Mouse (Mus musculus) forebrain, embryonic 10.5 days (tissue): ENCODE measurements around the gene Lrrc58. TPM values are rescaled to one million over a fixed set of nuclear protein-coding genes. Genes with fewer than 3 reads are reported as not detected.

Experiments used
- DNase-seq: peaks from one replicate; pipeline ENCODE4 v3.0.0-alpha.2; 2017; ENCODE audit warnings: low spot score; ENCODE audit errors: extremely low spot score
- H3K27ac ChIP-seq: fragments of 300-500 bp; sonication (generic); 2 replicates; pipeline ENCODE4 v1.5.1; 2016; ENCODE audit warnings: mild to moderate bottlenecking
- H3K27me3 ChIP-seq: fragments of 300-500 bp; sonication (generic); 2 replicates; pipeline ENCODE4 v1.6.1; 2016; ENCODE audit warnings: mild to moderate bottlenecking; ENCODE audit not compliant: poor library complexity, severe bottlenecking
- H3K36me3 ChIP-seq: fragments of 300-500 bp; sonication (generic); replicated peaks from 2 replicates; pipeline ENCODE4 v1.6.1; 2016; ENCODE audit warnings: mild to moderate bottlenecking, moderate library complexity
- H3K4me1 ChIP-seq: fragments of 300-500 bp; sonication (generic); 2 replicates; pipeline ENCODE4 v1.6.1; 2016
- H3K4me3 ChIP-seq: fragments of 300-500 bp; sonication (generic); 2 replicates; pipeline ENCODE4 v1.5.1; 2016; ENCODE audit warnings: mild to moderate bottlenecking, moderate library complexity
- H3K9me3 ChIP-seq: fragments of 300-500 bp; sonication (generic); 2 replicates; pipeline ENCODE4 v1.6.1; 2016; ENCODE audit warnings: mild to moderate bottlenecking, moderate library complexity
- WGBS: fragments of 180-500 bp; shearing (Covaris S2); methylation state at CpG from one replicate; pipeline ENCODE4 v1.1.7; 2016; 5-methylcytosine and 5-hydroxymethylcytosine counted together
- polyA plus RNA-seq: library from polyadenylated mRNA; unstranded; fragments of >200 nt; fragmentation: Nextera tagmentation; extraction: Ambion mirVana; gene quantifications from 2 replicates; pipeline ENCODE4 v1.2.1, GENCODE M21; 2016

Lrrc58 gene
- polyA plus RNA-seq, 1 experiment from 2014 or later, result 55.3 TPM

DNA sequence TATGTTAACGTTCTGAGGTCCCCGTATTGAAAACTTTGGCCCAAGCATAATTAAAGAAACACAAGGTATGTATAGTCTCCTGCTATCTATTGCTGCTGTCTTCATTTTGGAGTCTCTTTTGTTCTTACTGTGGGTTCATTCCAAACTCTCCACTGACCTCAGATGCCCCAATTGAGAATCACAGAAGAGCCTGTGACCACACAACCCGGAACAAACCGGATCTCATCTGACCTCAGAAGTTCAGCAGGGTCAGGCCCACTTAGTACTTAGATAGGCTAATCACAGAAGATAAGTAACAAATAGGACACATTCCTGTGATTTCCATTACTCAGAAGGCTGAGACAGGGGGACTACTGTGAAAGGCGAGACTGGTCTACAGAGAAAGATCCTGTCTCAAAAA is 13.6 kb upstream of the Lrrc58 start:
- Histone ChIP-seq H3K4me1 (peaks cover 9% of the 10 kb centered on the region; the same call in 1 of the 2 replicates), H3K27me3 (no peaks in the 10 kb centered on the region), H3K36me3 (no peaks in the 10 kb centered on the region), H3K27ac (no peak overlapping the region), H3K4me3 (no peak overlapping the region), H3K9me3 (no peaks in the 10 kb centered on the region)
- WGBS, result 73% methylated on average over 5 of the region's 5 CpGs
- no peak for DNase-seq

DNA sequence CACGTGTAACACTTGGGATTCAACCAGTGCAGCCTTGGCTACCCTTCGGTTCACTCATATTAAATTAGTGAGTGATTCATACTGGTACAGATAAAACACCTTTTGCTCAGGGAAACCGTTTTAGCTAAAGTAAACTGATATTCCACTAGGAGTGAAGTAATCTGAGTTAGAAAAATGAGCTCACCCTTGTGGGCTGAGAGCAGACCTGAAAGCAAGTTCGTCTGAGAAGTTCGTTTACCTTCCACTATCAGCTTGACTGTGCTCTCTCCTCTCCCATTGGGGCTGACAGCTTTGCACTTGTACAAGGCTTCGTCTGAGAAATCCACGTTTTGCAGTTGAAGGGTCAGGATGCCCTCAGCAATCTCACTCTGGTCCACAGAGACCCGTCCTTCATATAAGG is 12.6 kb upstream of the Lrrc58 start:
- peaks cover 9% of the 10 kb centered on the region; the same call in 1 of the 2 replicates for H3K4me1 ChIP-seq
- no peaks in the 10 kb centered on the region for H3K27me3 ChIP-seq
- no peak for DNase-seq
- no peaks in the 10 kb centered on the region for H3K36me3 ChIP-seq
- 85% methylated on average over 8 of the region's 8 CpGs for WGBS
- H3K4me3 ChIP-seq, result no peak overlapping the region
- no peak overlapping the region for H3K27ac ChIP-seq
- no peaks in the 10 kb centered on the region for H3K9me3 ChIP-seq

DNA sequence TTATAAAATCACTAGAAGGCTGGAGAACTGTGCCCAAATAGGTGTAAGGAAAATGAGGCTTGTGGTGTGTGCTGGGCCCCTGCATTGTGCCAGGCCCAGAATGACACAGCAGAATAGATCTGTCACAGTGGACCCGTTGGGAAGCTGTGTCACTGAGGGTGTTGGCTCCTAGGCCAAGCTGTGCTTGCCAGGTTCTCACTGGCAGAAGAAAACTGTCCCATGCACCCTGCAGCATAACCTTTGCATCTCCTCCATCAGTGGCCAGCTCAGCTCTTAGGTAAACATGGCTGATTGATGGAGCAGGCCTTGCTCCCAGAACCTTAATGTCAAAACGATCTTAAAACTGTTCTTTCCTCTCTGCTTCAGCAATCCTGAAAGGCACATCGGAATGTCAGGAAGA is 11.9 kb upstream of the Lrrc58 start:
- H3K36me3 ChIP-seq, result no peaks in the 10 kb centered on the region
- no peak overlapping the region for H3K4me3 ChIP-seq
- DNase-seq, result no peak
- no peak overlapping the region for H3K27ac ChIP-seq
- H3K4me1 ChIP-seq, result peaks cover 8% of the 10 kb centered on the region; the same call in 1 of the 2 replicates
- H3K9me3 ChIP-seq, result no peaks in the 10 kb centered on the region
- WGBS, result 84% methylated on average over 3 of the region's 3 CpGs
- no peaks in the 10 kb centered on the region for H3K27me3 ChIP-seq

DNA sequence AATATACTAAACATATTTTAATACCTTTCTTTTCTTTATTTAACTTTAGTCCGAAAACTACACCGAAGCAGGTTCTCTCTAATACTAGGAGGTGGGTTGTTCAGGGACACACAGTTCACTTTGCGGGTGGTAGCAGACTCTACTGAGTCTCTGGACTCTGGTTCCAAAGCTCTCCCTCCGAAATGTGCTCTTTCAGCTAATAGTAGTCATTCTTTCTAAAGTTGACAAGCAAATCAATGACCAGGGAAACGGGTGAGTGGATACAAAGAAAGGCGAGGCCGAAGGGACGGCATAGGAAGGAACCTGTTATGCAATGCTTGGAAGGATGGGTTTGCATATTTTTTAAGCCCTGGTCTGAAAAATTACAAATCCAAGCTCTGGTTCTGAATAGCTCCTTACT is 10.7 kb upstream of the Lrrc58 start:
- Histone ChIP-seq H3K9me3 (no peaks in the 10 kb centered on the region), H3K27me3 (no peaks in the 10 kb centered on the region), H3K4me3 (no peak overlapping the region), H3K4me1 (peaks cover 3% of the 10 kb centered on the region; the same call in 1 of the 2 replicates), H3K27ac (no peak overlapping the region), H3K36me3 (no peaks in the 10 kb centered on the region)
- no peak for DNase-seq
- 83% methylated on average over 8 of the region's 8 CpGs for WGBS

DNA sequence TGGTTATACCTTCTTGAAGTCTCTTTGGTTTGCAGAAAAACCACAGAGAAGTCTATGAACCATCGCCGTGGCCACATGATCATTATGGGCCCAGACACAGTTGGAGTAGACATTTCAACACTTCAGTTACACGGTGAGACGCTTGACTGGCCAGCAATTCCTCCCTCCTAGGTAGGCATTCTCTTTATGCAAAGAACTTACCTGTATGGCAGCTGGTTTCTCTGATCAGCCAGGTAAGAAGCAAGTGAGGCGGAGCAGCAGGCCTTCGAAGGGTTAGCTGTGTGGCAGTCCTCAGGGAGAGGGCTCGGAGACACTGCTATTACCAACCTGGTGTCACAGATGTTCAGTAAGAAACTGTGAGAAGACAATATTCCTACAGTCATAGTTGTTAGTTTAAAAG is 8.0 kb upstream of the Lrrc58 start:
- H3K9me3 ChIP-seq, result no peaks in the 10 kb centered on the region
- no peak overlapping the region for H3K27ac ChIP-seq
- H3K4me1 ChIP-seq, result peaks cover 3% of the 10 kb centered on the region; the same call in 1 of the 2 replicates
- no peak for DNase-seq
- 85% methylated on average over 7 of the region's 7 CpGs for WGBS
- H3K27me3 ChIP-seq, result no peaks in the 10 kb centered on the region
- no peak overlapping the region for H3K4me3 ChIP-seq
- H3K36me3 ChIP-seq, result no peaks in the 10 kb centered on the region

DNA sequence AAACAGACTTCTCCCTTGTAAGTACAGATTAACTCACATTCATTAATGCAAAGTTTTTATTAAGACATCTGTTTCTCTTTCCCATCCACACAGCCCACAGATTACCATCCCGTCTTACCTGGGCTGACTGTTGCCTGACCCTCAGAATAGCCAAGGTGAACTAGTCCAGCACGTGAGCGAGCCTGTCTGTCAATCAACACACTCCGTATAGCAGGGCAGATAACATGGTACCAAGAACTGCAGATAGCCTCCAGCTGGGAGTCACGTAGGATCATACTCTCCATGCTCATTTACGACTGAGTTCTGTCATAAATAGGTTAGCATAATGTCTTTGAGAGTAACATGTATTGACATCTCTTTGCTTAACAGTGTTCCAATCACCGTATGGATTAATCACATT is 7.2 kb upstream of the Lrrc58 start, which contains the start of gene Gm36028:
TSS of gene Gm36028 (minus strand) at position 118 of the 400 bp plus-strand sequence.
- no peak within 1 kb of the TSS for H3K4me3 ChIP-seq
- DNase-seq, result no peak
- H3K36me3 ChIP-seq, result no peaks in the 10 kb centered on the region
- H3K27me3 ChIP-seq, result no peaks in the 10 kb centered on the region
- H3K4me1 ChIP-seq, result peaks cover 3% of the 10 kb centered on the region; the same call in 1 of the 2 replicates
- WGBS, result 87% methylated on average over 7 of the region's 7 CpGs
- no peaks in the 10 kb centered on the region for H3K9me3 ChIP-seq
- no peak within 1 kb of the TSS for H3K27ac ChIP-seq

DNA sequence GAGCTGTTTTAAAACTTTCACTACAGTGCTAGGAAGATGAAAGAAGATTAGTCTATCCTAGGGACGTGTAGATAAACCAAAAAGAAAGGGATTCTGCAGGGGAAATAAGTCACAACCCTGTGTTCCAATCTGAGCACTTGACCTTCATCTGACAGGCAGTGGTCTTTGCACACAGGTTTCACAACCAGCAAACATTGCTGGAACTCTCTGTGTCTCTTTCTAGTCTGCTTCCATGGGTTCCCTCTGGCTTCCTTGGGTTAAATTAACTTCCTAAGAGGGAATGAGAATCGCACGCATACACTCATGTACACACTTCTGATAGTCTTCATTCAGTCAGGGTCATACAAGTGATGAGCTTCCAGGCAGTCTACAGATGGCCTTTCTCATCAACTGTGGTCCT is 4.3 kb upstream of the Lrrc58 start:
- Histone ChIP-seq H3K4me1 (peaks cover 10% of the 10 kb centered on the region), H3K27me3 (no peaks in the 10 kb centered on the region), H3K4me3 (no peak overlapping the region), H3K9me3 (no peaks in the 10 kb centered on the region), H3K27ac (no peak overlapping the region), H3K36me3 (no peaks in the 10 kb centered on the region)
- DNase-seq, result no peak
- WGBS, result 83% methylated on average over 3 of the region's 3 CpGs

DNA sequence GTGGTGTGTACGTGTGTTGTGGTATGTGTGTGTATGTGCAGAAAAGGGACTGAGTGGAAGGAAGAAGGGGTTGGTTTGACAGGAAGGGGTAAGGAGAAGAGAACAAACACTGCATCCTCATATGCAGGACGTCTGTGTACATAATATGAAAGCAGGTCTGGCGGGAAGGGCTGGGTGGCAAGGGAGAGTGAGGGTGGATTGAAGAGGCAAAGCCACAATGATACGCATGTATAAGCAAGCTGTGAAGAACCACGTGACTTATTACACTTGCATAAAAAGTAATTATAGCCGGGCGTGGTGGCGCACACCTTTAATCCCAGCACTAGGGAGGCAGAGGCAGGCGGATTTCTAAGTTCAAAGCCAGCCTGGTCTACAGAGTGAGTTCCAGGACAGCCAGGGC is 2.3 kb upstream of the Lrrc58 start:
- no peak for DNase-seq
- Histone ChIP-seq H3K27ac (no peak overlapping the region), H3K4me1 (peaks cover 22% of the 10 kb centered on the region), H3K4me3 (no peak overlapping the region), H3K9me3 (no peaks in the 10 kb centered on the region), H3K36me3 (peaks cover 10% of the 10 kb centered on the region), H3K27me3 (no peaks in the 10 kb centered on the region)
- WGBS, result 92% methylated on average over 9 of the region's 9 CpGs

DNA sequence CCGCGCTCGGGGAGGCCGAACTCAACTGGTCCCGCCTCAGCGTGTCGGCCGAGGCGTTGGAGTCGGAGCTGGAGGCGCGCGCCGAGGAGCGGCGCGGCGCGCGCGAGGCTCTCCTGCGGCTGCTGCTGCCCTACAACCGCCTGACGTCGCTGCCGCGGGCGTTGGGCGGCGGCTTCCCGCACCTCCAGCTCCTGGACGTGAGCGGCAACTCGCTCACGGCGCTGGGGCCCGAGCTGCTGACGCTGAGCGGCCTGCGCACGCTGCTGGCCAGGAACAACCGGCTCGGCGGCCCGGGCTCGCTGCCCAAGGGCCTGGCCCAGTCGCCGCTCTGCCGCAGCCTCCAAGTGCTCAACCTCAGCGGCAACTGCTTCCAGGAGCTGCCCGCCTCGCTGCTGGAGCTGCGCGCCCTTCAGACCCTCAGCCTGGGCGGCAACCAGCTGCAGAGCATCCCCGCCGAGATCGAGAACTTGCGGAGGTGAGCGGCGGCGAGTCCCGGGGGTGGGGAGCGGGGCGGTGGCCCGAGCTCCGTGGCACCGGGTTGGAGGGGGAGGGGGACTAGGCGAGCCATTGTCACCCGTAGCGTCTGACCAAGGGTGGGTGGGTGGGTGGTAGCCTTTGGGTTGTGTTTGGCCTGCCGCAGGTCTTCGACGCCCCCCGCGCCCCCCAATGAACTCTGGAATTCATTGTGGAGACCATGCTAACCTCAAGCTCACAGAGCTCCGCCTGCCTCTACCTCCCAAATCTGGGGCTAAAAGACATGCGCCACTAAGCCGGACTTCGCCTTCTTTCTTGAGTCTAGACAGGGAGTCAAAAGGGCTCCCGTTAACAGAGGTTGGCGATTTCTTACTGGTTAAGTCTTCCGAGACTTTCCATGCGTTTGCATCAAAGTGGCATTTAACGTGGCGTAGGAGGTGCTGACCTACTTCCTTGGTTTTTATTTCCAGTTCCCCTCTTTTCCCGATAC is 599 bp downstream of the Lrrc58 start:
- H3K27me3 ChIP-seq, result no peaks in the 10 kb centered on the region
- WGBS, result under 1% methylated on average over 81 of the region's 87 CpGs
- H3K4me1 ChIP-seq, result peaks cover 29% of the 10 kb centered on the region
- H3K36me3 ChIP-seq, result peaks cover 37% of the 10 kb centered on the region
- H3K4me3 ChIP-seq, result peak overlapping the region; percentile 99
- peak overlapping the region; percentile 99 for H3K27ac ChIP-seq
- H3K9me3 ChIP-seq, result no peaks in the 10 kb centered on the region
- peak; percentile 76 for DNase-seq

DNA sequence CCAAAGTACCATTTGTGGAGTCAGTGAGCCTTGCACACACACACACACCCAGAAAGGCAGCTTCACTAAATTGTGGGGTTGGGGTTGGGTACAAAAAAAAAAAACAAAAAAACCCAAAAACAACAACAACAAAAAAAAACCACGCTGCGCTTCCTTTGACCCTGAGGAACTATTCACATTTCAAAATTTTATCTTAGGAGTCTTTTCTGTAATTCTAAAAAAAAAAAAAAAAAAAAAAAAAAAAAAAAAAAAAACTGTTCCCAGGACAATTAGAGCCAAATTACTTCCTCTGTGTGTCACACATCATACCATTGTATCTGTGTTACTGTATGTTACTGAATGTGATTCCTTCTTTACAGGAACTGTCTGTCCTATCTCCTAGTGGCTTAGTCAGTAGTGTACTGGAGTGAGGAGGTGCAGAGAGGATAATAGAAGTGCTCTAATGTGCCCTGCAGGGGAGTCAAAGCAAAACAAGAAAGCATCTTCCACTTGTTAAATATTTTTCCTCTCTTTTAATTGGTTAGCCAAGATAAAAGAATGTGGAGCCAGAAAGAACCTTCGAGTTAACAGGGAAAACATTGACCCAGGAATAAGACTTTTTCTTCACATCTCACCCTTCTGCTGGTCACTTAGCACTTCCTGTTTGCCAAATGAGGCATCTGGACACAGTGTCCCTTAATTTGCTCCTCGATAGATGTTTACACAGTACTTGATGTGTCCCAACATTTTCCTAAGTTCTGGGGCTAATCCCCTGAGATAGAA is 1.5 kb downstream of the Lrrc58 start:
- H3K27ac ChIP-seq, result peak overlapping the region; percentile 99
- no peaks in the 10 kb centered on the region for H3K27me3 ChIP-seq
- WGBS, result 53% methylated on average over 4 of the region's 4 CpGs
- no peaks in the 10 kb centered on the region for H3K9me3 ChIP-seq
- no peak for DNase-seq
- peak overlapping the region; percentile 99 for H3K4me3 ChIP-seq
- peaks cover 38% of the 10 kb centered on the region for H3K36me3 ChIP-seq
- H3K4me1 ChIP-seq, result peaks cover 30% of the 10 kb centered on the region

DNA sequence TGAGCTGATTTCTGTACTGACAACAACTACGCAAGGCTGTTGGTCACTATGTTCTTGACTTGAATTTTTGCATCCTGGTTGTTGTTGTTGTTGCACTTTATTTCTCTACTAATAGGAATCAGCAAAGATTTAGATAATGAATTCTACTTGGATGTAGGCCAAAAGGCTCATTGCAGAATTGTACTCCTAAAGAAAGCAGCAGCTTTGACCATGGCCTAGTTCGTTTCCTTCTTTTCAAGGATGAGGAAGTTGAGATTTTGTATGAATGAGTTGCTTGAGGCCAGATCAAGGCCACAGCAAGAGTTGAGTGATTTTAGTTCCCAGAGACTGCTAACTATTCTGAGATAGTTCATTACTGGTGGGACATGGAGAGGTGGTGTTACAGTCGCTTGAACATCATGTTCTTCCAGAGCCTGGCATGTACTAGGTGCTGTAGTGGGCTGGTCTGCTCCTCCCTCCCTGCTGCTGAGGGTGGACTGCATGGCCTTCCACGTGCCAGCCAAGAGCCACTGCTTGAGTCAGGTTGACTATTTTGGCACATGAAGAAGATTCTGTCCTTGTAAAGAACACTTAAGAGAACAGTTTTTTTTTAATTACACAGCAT is 3.0 kb downstream of the Lrrc58 start:
- no peaks in the 10 kb centered on the region for H3K27me3 ChIP-seq
- H3K4me3 ChIP-seq, result no peak overlapping the region
- peaks cover 44% of the 10 kb centered on the region for H3K36me3 ChIP-seq
- WGBS, result 94% methylated on average over 4 of the region's 4 CpGs
- H3K9me3 ChIP-seq, result no peaks in the 10 kb centered on the region
- no peak overlapping the region for H3K27ac ChIP-seq
- peaks cover 34% of the 10 kb centered on the region for H3K4me1 ChIP-seq
- DNase-seq, result no peak

DNA sequence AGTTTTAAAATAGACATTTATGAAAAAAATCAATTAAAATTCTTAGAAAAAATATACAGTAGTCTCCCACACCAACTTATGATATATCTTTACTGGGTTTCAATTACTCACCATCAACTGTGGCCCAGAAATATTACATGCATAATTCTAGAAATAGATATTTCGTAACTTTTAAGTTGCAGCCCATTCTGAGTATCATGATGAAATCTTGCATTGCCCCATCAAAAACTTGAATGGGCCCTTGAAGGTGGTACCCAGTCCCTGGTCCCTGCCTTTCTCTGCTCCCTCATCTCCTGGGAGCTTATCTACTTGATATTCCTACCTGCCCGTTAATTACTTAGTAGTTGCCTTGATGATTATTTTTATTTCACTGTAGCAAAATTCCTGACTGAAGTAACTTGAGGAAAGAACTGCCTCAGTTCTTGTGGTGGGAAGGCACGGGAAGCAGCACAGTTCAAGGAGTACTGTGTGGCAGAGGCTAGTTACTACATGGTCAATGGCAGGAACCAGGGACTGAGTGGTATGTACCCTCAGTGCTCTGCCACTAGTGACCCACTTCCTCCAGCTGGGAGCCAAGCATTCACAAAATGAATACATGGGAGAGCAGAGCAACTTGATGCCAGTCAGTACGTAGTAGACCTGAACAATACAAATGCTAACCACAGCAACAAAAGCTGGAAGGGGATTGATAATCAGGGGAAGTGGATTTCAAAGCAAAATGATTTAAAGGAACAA is 6.5 kb downstream of the Lrrc58 start:
- no peak for DNase-seq
- Histone ChIP-seq H3K27ac (no peak overlapping the region), H3K27me3 (no peaks in the 10 kb centered on the region), H3K4me1 (peaks cover 23% of the 10 kb centered on the region), H3K4me3 (no peak overlapping the region), H3K9me3 (no peaks in the 10 kb centered on the region), H3K36me3 (peaks cover 78% of the 10 kb centered on the region)
- 89% methylated on average over 4 of the region's 4 CpGs for WGBS
